Mouse (Mus musculus) liver, embryonic 14.5 days (tissue): ENCODE measurements around the gene Prss27. TPM values are rescaled to one million over a fixed set of nuclear protein-coding genes. Genes with fewer than 3 reads are reported as not detected.

ENCODE experiments used
- ATAC-seq: fragments of 200-750 bp; cut with Nextera tagmentation; 2 replicates; pipeline ENCODE4 v1.8.0; 2017; ENCODE audit warnings: moderate number of reproducible peaks, mild to moderate bottlenecking, moderate library complexity; ENCODE audit not compliant: insufficient read depth
- DNase-seq, 3 experiments: peaks; one replicate each; pipeline ENCODE4 v3.0.0-alpha.2; 2012 to 2013; ENCODE audit warnings: low read depth in 3 of 3, low spot score in 3 of 3
- H3K27ac ChIP-seq: fragments of 300-500 bp; sonication (generic); 2 replicates; pipeline ENCODE4 v1.5.1; 2014; ENCODE audit warnings: moderate library complexity, mild to moderate bottlenecking, control low read depth, inconsistent platforms
- H3K27me3 ChIP-seq: fragments of 300-500 bp; sonication (generic); 2 replicates; pipeline ENCODE4 v1.6.1; 2014; ENCODE audit warnings: mild to moderate bottlenecking, low read length, moderate library complexity; ENCODE audit not compliant: control insufficient read depth, insufficient read depth
- H3K36me3 ChIP-seq: fragments of 300-500 bp; sonication (generic); replicated peaks from 2 replicates; pipeline ENCODE4 v1.6.1; 2014; ENCODE audit warnings: low read depth; ENCODE audit not compliant: control insufficient read depth, insufficient read depth
- H3K4me1 ChIP-seq, 2 experiments: fragments of 200-500 bp in 1 of 2; fragments of 300-500 bp in 1 of 2; sonication (generic) in 1 of 2; replicated peaks; 2 replicates each; pipeline ENCODE4 v1.6.1; 2012 to 2014; ENCODE audit warnings: antibody characterized with exemption in 1 of 2, inconsistent platforms in 1 of 2, low read length in 1 of 2; ENCODE audit not compliant: control insufficient read depth in 2 of 2, insufficient read depth in 2 of 2
- H3K4me2 ChIP-seq: fragments of 300-500 bp; sonication (generic); 2 replicates; pipeline ENCODE4 v1.6.1; 2014; ENCODE audit warnings: low read depth, mild to moderate bottlenecking, control low read depth, moderate library complexity
- H3K4me3 ChIP-seq, 2 experiments: fragments of 200-500 bp in 1 of 2; fragments of 300-500 bp in 1 of 2; sonication (generic) in 1 of 2; 2 replicates each; pipeline ENCODE4 v1.5.1; 2012 to 2014; ENCODE audit warnings: low read depth in 2 of 2, low read length in 2 of 2, mild to moderate bottlenecking in 2 of 2, control low read depth in 1 of 2, inconsistent platforms in 1 of 2, moderate library complexity in 1 of 2; ENCODE audit not compliant: insufficient read depth in 1 of 2
- H3K9ac ChIP-seq: fragments of 300-500 bp; sonication (generic); replicated peaks from 2 replicates; pipeline ENCODE4 v1.6.1; 2014; ENCODE audit warnings: mild to moderate bottlenecking, control low read depth, moderate library complexity
- H3K9me3 ChIP-seq: fragments of 300-500 bp; sonication (generic); 2 replicates; pipeline ENCODE4 v1.6.1; 2016; ENCODE audit warnings: low read length, mixed read lengths; ENCODE audit not compliant: control insufficient read depth
- CTCF ChIP-seq: IDR thresholded peaks from 2 replicates; pipeline ENCODE4 v1.5.1; 2016; ENCODE audit warnings: antibody characterized with exemption, low read depth, control low read depth
- EP300 ChIP-seq: IDR thresholded peaks from 2 replicates; pipeline ENCODE4 v1.6.1; 2016; ENCODE audit warnings: antibody characterized with exemption, low read depth
- WGBS: fragments of 180-500 bp; shearing (Covaris S2); extraction: QIAGEN DNeasy Blood & Tissue Kit; methylation state at CpG from one replicate; pipeline ENCODE4 v1.1.7; 2014; ENCODE audit not compliant: insufficient replicate concordance; 5-methylcytosine and 5-hydroxymethylcytosine counted together
- polyA plus RNA-seq, 2 experiments: library from polyadenylated mRNA; depleted of rRNA in 1 of 2; stranded (reverse) in 1 of 2; unstranded in 1 of 2; fragments of >200 nt; fragmentation: Nextera tagmentation in 1 of 2; extraction: Ambion mirVana in 1 of 2; gene quantifications; 2 replicates each; pipeline versions ENCODE4 v1.2.1 to v1.2.3; 2012 to 2014

The Prss27 gene
- polyA plus RNA-seq, 2 experiments = not detected

- DNase-seq = no peak
- Histone ChIP-seq H3K4me1 (0 out of 4 replicates have a peak, but pooled peaks cover 0 to 2% of the 10 kb centered on the region in 2 experiments), H3K36me3 (no peaks in the 10 kb centered on the region), H3K4me2 (no peak overlapping the region), H3K27me3 (no peaks in the 10 kb centered on the region), H3K27ac (no peak overlapping the region), H3K4me3 (no peak overlapping the region), H3K9me3 (no peaks in the 10 kb centered on the region), H3K9ac (no peak overlapping the region)
- TF ChIP-seq CTCF (no peak), EP300 (no peak)
- no peak for ATAC-seq
- 55% methylated on average over 7 of the region's 7 CpGs for WGBS
Observed at GRCm38 (mm10) chr17:23994667-23995066, 43.3 kb upstream of the Prss27 start.

GRCm38 (mm10) chr17:23995421-23995820 is 42.5 kb upstream of the Prss27 start:
- WGBS = 24% methylated on average over 1 of the region's 1 CpGs
- no peak overlapping the region for H3K9ac ChIP-seq

GRCm38 (mm10) chr17:23997901-23998300 is 40.0 kb upstream of the Prss27 start, which contains the start of gene Prss22:
Prss22 (minus strand) TSS chr17:23998100.
- no peaks in the 10 kb centered on the region for H3K9me3 ChIP-seq
- ATAC-seq = no peak
- no peak within 1 kb of the TSS for H3K27ac ChIP-seq
- TF ChIP-seq CTCF = no peak
- no peak for TF ChIP-seq EP300
- no peak for DNase-seq
- 0 out of 4 replicates have a peak, but pooled peaks cover 0 to 2% of the 10 kb centered on the region in 2 experiments for H3K4me1 ChIP-seq
- no peaks in the 10 kb centered on the region for H3K27me3 ChIP-seq
- no peak within 1 kb of the TSS for H3K4me2 ChIP-seq
- H3K4me3 ChIP-seq = no peak within 1 kb of the TSS
- no peak within 1 kb of the TSS for H3K9ac ChIP-seq
- no peaks in the 10 kb centered on the region for H3K36me3 ChIP-seq
- WGBS = 45% methylated on average over 2 of the region's 2 CpGs

More at GRCm38 (mm10) chr17:23995421-23995820, 42.5 kb upstream of the Prss27 start:
- Histone ChIP-seq H3K4me1 (0 out of 4 replicates have a peak, but pooled peaks cover 0 to 2% of the 10 kb centered on the region in 2 experiments), H3K27ac (no peak overlapping the region), H3K27me3 (no peaks in the 10 kb centered on the region), H3K4me3 (no peak overlapping the region), H3K36me3 (no peaks in the 10 kb centered on the region), H3K4me2 (no peak overlapping the region), H3K9me3 (no peaks in the 10 kb centered on the region)
- no peak for TF ChIP-seq EP300
- TF ChIP-seq CTCF = no peak
- DNase-seq (no peak), ATAC-seq (no peak)

GRCm38 (mm10) chr17:23998383-23998782 is 39.6 kb upstream of the Prss27 start:
- no peak overlapping the region for H3K4me2 ChIP-seq

GRCm38 (mm10) chr17:24000404-24000803 is 37.5 kb upstream of the Prss27 start:
- Histone ChIP-seq H3K4me1 (no peaks in the 10 kb centered on the region), H3K4me3 (no peak overlapping the region), H3K27me3 (no peaks in the 10 kb centered on the region), H3K9ac (no peak overlapping the region), H3K4me2 (no peak overlapping the region), H3K9me3 (no peaks in the 10 kb centered on the region), H3K27ac (no peak overlapping the region), H3K36me3 (no peaks in the 10 kb centered on the region)
- TF ChIP-seq EP300 (no peak), CTCF (no peak)
- DNase-seq (no peak), ATAC-seq (no peak)
- WGBS = 28% methylated on average over 5 of the region's 5 CpGs

More at GRCm38 (mm10) chr17:23998383-23998782, 39.6 kb upstream of the Prss27 start:
- Histone ChIP-seq H3K9me3 (no peaks in the 10 kb centered on the region), H3K27ac (no peak overlapping the region), H3K27me3 (no peaks in the 10 kb centered on the region), H3K36me3 (no peaks in the 10 kb centered on the region), H3K9ac (no peak overlapping the region), H3K4me3 (no peak overlapping the region), H3K4me1 (no peaks in the 10 kb centered on the region)
- 36% methylated on average over 6 of the region's 6 CpGs for WGBS
- ATAC-seq (no peak), DNase-seq (no peak)
- no peak for TF ChIP-seq EP300
